Mouse (Mus musculus) ES-E14 (cell line): ENCODE measurements around the gene Pan2. TPM values are rescaled to one million over a fixed set of nuclear protein-coding genes. Genes with fewer than 3 reads are reported as not detected.

ENCODE experiments used
- DNase-seq: peaks from one replicate; pipeline ENCODE4 v3.0.0-alpha.2; 2013; ENCODE audit warnings: low read depth, low spot score
- H3K27ac ChIP-seq: 2 replicates; pipeline ENCODE4 v1.5.1; 2012; ENCODE audit warnings: low read depth, mild to moderate bottlenecking, low read length, moderate library complexity, mixed read lengths; ENCODE audit not compliant: poor library complexity, insufficient read depth, severe bottlenecking
- H3K36me3 ChIP-seq: 2 replicates; pipeline ENCODE4 v1.6.1; 2012; ENCODE audit warnings: mild to moderate bottlenecking, low read length, moderate library complexity, mixed read lengths; ENCODE audit not compliant: control insufficient read depth, poor library complexity, insufficient read depth, severe bottlenecking
- H3K4me1 ChIP-seq, 2 experiments: fragments of 150-350 bp in 1 of 2; sonication (generic) in 1 of 2; 2 replicates each; pipeline ENCODE4 v1.6.1; 2012; ENCODE audit warnings: low read length in 2 of 2, mild to moderate bottlenecking in 1 of 2, mixed read lengths in 1 of 2; ENCODE audit not compliant: control insufficient read depth in 2 of 2, insufficient read depth in 2 of 2, poor library complexity in 1 of 2
- H3K4me3 ChIP-seq, 2 experiments: fragments of 150-350 bp in 1 of 2; sonication (generic) in 1 of 2; 2 replicates each; pipeline ENCODE4 v1.5.1; 2012; ENCODE audit warnings: low read length in 2 of 2, low read depth in 1 of 2, mild to moderate bottlenecking in 1 of 2, mixed read lengths in 1 of 2; ENCODE audit not compliant: insufficient read depth in 1 of 2, poor library complexity in 1 of 2, severe bottlenecking in 1 of 2
- H3K9ac ChIP-seq: 2 replicates; pipeline ENCODE4 v1.6.1; 2012; ENCODE audit warnings: low read depth, mild to moderate bottlenecking, low read length, mixed read lengths; ENCODE audit not compliant: poor library complexity, insufficient read depth, severe bottlenecking
- H3K9me3 ChIP-seq: fragments of 150-350 bp; sonication (generic); 2 replicates; pipeline ENCODE4 v1.6.1; 2012; ENCODE audit warnings: low read depth, mild to moderate bottlenecking, low read length; ENCODE audit not compliant: control insufficient read depth, insufficient read depth
- CHD2 ChIP-seq: IDR thresholded peaks from 2 replicates; pipeline ENCODE4 v1.6.1; 2014; ENCODE audit warnings: mild to moderate bottlenecking, low read depth, low read length, inconsistent platforms
- HCFC1 ChIP-seq: IDR thresholded peaks from 2 replicates; pipeline ENCODE4 v1.6.1; 2012; ENCODE audit warnings: low read length, inconsistent platforms, borderline replicate concordance; ENCODE audit not compliant: insufficient read depth
- MAFK ChIP-seq: IDR thresholded peaks from 2 replicates; pipeline ENCODE4 v1.6.1; 2014; ENCODE audit warnings: mild to moderate bottlenecking, low read depth, low read length, inconsistent platforms; ENCODE audit not compliant: insufficient read depth
- ZC3H11A ChIP-seq: IDR thresholded peaks from 2 replicates; pipeline ENCODE4 v1.6.1; 2012; ENCODE audit warnings: low read depth, mild to moderate bottlenecking, inconsistent platforms, low read length, borderline replicate concordance
- ZNF384 ChIP-seq: IDR thresholded peaks from 2 replicates; pipeline ENCODE4 v1.6.1; 2012; ENCODE audit warnings: low read depth, low read length, inconsistent platforms
- in situ Hi-C, 2 experiments: fragments of 600-800 bp; cut with MboI; formaldehyde crosslinking; loops; one replicate each; pipeline ENCODE4 v1.15.1; 2025; ENCODE audit warnings: low sequenced_read_pairs in 2 of 2, inconsistent platforms in 1 of 2; ENCODE audit not compliant: unreplicated experiment in 2 of 2
- total RNA-seq: library from RNA; depleted of rRNA; stranded (reverse); fragments of 300-350 nt; gene quantifications from 2 replicates; pipeline ENCODE4 v1.2.3, GENCODE M21; 2012

Pan2 gene
- total RNA-seq, 1 experiment: 21.9 TPM

GRCm38 (mm10) chr10:128268371-128268770 is 34.8 kb upstream of the Pan2 start, which contains the start of gene Apof:
TSS of gene Apof (plus strand) at chr10:128268671.
- Histone ChIP-seq H3K4me3 (no peak within 1 kb of the TSS), H3K4me1 (peaks cover 6 to 7% of the 10 kb centered on the region in 2 experiments; a peak in 2 of 4 replicates), H3K9me3 (no peaks in the 10 kb centered on the region), H3K36me3 (no peaks in the 10 kb centered on the region), H3K27ac (no peak within 1 kb of the TSS), H3K9ac (no peak within 1 kb of the TSS)
- no peak for TF ChIP-seq ZC3H11A
- no peak for TF ChIP-seq CHD2
- no peak for TF ChIP-seq ZNF384
- no peak for TF ChIP-seq MAFK
- TF ChIP-seq HCFC1: no peak
- in situ Hi-C loops: no loop called here
- DNase-seq: no peak

- Histone ChIP-seq H3K27ac (no peak overlapping the region), H3K9ac (no peak overlapping the region), H3K36me3 (no peaks in the 10 kb centered on the region), H3K9me3 (no peaks in the 10 kb centered on the region), H3K4me3 (no peak overlapping the region), H3K4me1 (peaks cover 3 to 7% of the 10 kb centered on the region in 2 experiments; a peak in 2 of 4 replicates)
- no peak for DNase-seq
- in situ Hi-C loops: no loop called here
- TF ChIP-seq MAFK (no peak), ZC3H11A (no peak), ZNF384 (no peak), CHD2 (no peak), HCFC1 (no peak)
Measured at GRCm38 (mm10) chr10:128269206-128269910, 33.8 kb upstream of the Pan2 start.

- in situ Hi-C loops: no loop called here
- Histone ChIP-seq H3K4me1 (peaks cover 3 to 7% of the 10 kb centered on the region in 2 experiments; a peak in 2 of 4 replicates), H3K4me3 (peak within 1 kb of the TSS; percentile 91 to 93), H3K27ac (peak within 1 kb of the TSS; percentile 3; the same call in 1 of the 2 replicates), H3K36me3 (no peaks in the 10 kb centered on the region), H3K9ac (peak within 1 kb of the TSS; percentile 80), H3K9me3 (no peaks in the 10 kb centered on the region)
- TF ChIP-seq HCFC1: no peak
- TF ChIP-seq ZNF384: no peak
- no peak for TF ChIP-seq CHD2
- no peak for TF ChIP-seq MAFK
- TF ChIP-seq ZC3H11A: no peak
- peak; percentile 98 for DNase-seq
Measured at GRCm38 (mm10) chr10:128270287-128270841, 32.8 kb upstream of the Pan2 start, which contains the start of gene Stat2. TSS of gene Stat2 (plus strand) at chr10:128270559.

- Histone ChIP-seq H3K36me3 (no peaks in the 10 kb centered on the region), H3K4me3 (peak overlapping the region; percentile 91 to 93), H3K27ac (peak overlapping the region; percentile 3; the same call in 1 of the 2 replicates), H3K4me1 (peaks cover 3 to 7% of the 10 kb centered on the region in 2 experiments; a peak in 2 of 4 replicates), H3K9me3 (no peaks in the 10 kb centered on the region), H3K9ac (peak overlapping the region; percentile 80)
- DNase-seq: no peak
- in situ Hi-C loops: no loop called here
- TF ChIP-seq ZNF384 (no peak), CHD2 (no peak), ZC3H11A (no peak), MAFK (no peak), HCFC1 (no peak)
Measured at GRCm38 (mm10) chr10:128270866-128271265, 32.3 kb upstream of the Pan2 start.
